Mouse (Mus musculus) testis, adult 2 months (tissue): ENCODE results near the gene Itpr1. TPM values are rescaled to one million over a fixed set of nuclear protein-coding genes. Genes with fewer than 3 reads are reported as not detected.

Source experiments
- H3K27ac ChIP-seq: fragments of 200-500 bp; 2 replicates; pipeline ENCODE4 v1.5.1; 2012; ENCODE audit warnings: low read depth, low read length; ENCODE audit not compliant: control insufficient read depth, insufficient read depth
- H3K27me3 ChIP-seq: fragments of 200-500 bp; 2 replicates; pipeline ENCODE4 v1.6.1; 2012; ENCODE audit warnings: mild to moderate bottlenecking, low read length, moderate library complexity; ENCODE audit not compliant: control insufficient read depth, insufficient read depth
- H3K36me3 ChIP-seq: fragments of 200-500 bp; 2 replicates; pipeline ENCODE4 v1.6.1; 2012; ENCODE audit warnings: mild to moderate bottlenecking, low read length; ENCODE audit not compliant: control insufficient read depth, insufficient read depth
- H3K4me1 ChIP-seq: fragments of 200-500 bp; 2 replicates; pipeline ENCODE4 v1.6.1; 2012; ENCODE audit warnings: low read length; ENCODE audit not compliant: control insufficient read depth, insufficient read depth
- H3K4me3 ChIP-seq: fragments of 200-500 bp; 2 replicates; pipeline ENCODE4 v1.5.1; 2012; ENCODE audit warnings: low read depth, mild to moderate bottlenecking, low read length, moderate library complexity, mixed read lengths; ENCODE audit not compliant: control insufficient read depth
- CTCF ChIP-seq: fragments of 200-500 bp; IDR thresholded peaks from 2 replicates; pipeline ENCODE4 v1.5.1; 2012; ENCODE audit warnings: low read depth, mild to moderate bottlenecking, inconsistent platforms, low read length, moderate library complexity; ENCODE audit not compliant: control insufficient read depth, insufficient read depth, insufficient replicate concordance
- POLR2A ChIP-seq: fragments of 200-500 bp; IDR thresholded peaks from 2 replicates; pipeline ENCODE4 v1.6.1; 2012; ENCODE audit warnings: low read depth, mild to moderate bottlenecking, inconsistent platforms, low read length, moderate library complexity; ENCODE audit not compliant: control insufficient read depth
- polyA plus RNA-seq: library from polyadenylated mRNA; depleted of rRNA; stranded (reverse); fragments of >200 nt; gene quantifications from 2 replicates; pipeline ENCODE4 v1.2.3, GENCODE M21; 2012

Gene Itpr1
- polyA plus RNA-seq, 1 experiment, result 7.3 TPM

GRCm38 (mm10) chr6:108337289-108337688 is 124.4 kb downstream of the Itpr1 start:
- H3K36me3 ChIP-seq, result no peaks in the 10 kb centered on the region
- H3K4me3 ChIP-seq, result no peak overlapping the region
- no peaks in the 10 kb centered on the region for H3K4me1 ChIP-seq
- H3K27me3 ChIP-seq, result no peaks in the 10 kb centered on the region
- H3K27ac ChIP-seq, result no peak overlapping the region
- TF ChIP-seq CTCF (no peak), POLR2A (no peak)

- Histone ChIP-seq H3K4me3 (no peak overlapping the region), H3K36me3 (no peaks in the 10 kb centered on the region), H3K27ac (no peak overlapping the region), H3K4me1 (no peaks in the 10 kb centered on the region), H3K27me3 (no peaks in the 10 kb centered on the region)
- TF ChIP-seq CTCF (no peak), POLR2A (no peak)
Observed at GRCm38 (mm10) chr6:108338362-108338761, 125.5 kb downstream of the Itpr1 start.

- Histone ChIP-seq H3K27ac (no peak overlapping the region), H3K4me3 (no peak overlapping the region), H3K4me1 (no peaks in the 10 kb centered on the region), H3K36me3 (no peaks in the 10 kb centered on the region), H3K27me3 (no peaks in the 10 kb centered on the region)
- TF ChIP-seq CTCF (no peak), POLR2A (no peak)
Observed at GRCm38 (mm10) chr6:108342989-108343388, 130.1 kb downstream of the Itpr1 start.

DNA sequence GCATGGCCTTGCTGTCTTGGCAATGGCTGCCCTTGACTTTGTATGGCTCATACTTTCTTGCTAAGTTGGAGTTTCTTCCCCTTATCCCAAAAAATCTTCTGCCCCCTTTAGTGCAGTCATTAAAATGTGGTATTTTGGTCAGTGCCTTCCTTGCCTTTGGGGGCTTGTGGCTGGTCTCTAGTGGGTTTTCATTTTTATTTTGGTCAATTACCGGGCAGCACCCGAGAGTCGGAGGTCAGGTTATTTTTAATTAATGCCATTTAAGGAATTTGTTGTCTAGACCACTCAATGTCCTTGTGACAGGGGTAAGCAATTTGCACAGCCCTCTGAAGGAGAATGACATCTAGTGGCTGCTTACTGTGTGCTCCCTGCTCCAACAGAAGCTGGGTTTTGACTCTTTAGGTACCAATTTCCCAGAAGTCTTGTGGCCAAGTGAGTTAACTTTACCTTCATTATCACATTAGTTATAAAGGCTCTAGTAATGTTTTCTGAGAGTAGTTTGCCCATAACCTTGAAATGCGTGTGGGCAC is 130.9 kb downstream of the Itpr1 start:
- Histone ChIP-seq H3K36me3 (no peaks in the 10 kb centered on the region), H3K4me3 (no peak overlapping the region), H3K27me3 (no peaks in the 10 kb centered on the region), H3K27ac (no peak overlapping the region), H3K4me1 (no peaks in the 10 kb centered on the region)
- no peak for TF ChIP-seq CTCF
- TF ChIP-seq POLR2A, result no peak

GRCm38 (mm10) chr6:108350801-108351200 is 137.9 kb downstream of the Itpr1 start:
- no peak for TF ChIP-seq CTCF
- TF ChIP-seq POLR2A, result no peak

DNA sequence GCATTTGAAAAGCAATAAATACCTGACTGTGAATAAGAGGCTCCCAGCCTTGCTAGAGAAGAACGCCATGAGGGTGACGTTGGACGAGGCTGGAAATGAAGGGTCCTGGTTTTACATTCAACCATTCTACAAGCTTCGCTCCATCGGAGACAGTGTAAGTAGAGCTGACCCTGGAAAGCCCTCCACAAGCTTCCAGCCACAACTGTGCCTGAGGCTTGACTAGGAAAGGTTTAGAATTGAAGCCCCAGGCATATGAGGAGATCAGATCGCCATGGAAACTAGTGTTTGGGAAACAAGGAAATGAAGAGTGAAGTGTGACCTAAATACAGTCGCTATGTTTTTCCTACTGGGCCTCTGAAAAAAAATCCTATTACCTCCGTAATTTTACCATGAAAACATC is 139.1 kb downstream of the Itpr1 start:
- no peak for TF ChIP-seq POLR2A
- TF ChIP-seq CTCF, result no peak
- no peaks in the 10 kb centered on the region for H3K27me3 ChIP-seq
- H3K4me3 ChIP-seq, result no peak overlapping the region
- H3K4me1 ChIP-seq, result no peaks in the 10 kb centered on the region
- H3K36me3 ChIP-seq, result no peaks in the 10 kb centered on the region
- H3K27ac ChIP-seq, result no peak overlapping the region

More at GRCm38 (mm10) chr6:108350801-108351200, 137.9 kb downstream of the Itpr1 start:
- no peaks in the 10 kb centered on the region for H3K27me3 ChIP-seq
- H3K4me3 ChIP-seq, result no peak overlapping the region
- H3K27ac ChIP-seq, result no peak overlapping the region
- H3K36me3 ChIP-seq, result no peaks in the 10 kb centered on the region
- no peaks in the 10 kb centered on the region for H3K4me1 ChIP-seq

DNA sequence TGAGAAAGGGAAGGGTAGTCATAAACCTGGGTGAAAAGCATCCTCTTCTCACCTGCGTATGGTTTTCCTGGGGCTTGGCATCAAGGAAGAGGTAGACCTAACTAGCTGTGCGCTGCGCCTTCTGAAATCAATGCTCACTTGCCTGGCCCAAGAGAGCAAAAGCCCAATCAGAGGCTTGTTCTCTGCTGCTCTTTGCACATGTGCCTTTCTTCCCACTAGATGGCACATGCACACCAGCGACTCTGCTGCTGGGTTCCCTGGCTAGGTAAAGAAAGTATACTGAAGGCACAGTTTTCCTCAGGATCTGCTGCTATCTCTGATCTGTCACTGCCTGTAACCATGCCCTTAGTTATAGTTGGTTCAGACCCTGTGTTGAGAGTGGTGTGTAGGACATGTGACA is 154.5 kb downstream of the Itpr1 start:
- Histone ChIP-seq H3K27me3 (no peaks in the 10 kb centered on the region), H3K36me3 (no peaks in the 10 kb centered on the region), H3K4me3 (no peak overlapping the region), H3K27ac (no peak overlapping the region), H3K4me1 (no peaks in the 10 kb centered on the region)
- no peak for TF ChIP-seq POLR2A
- TF ChIP-seq CTCF, result no peak

GRCm38 (mm10) chr6:108369031-108369430 is 156.1 kb downstream of the Itpr1 start:
- no peaks in the 10 kb centered on the region for H3K36me3 ChIP-seq
- no peaks in the 10 kb centered on the region for H3K27me3 ChIP-seq
- no peak overlapping the region for H3K4me3 ChIP-seq
- H3K4me1 ChIP-seq, result no peaks in the 10 kb centered on the region
- no peak overlapping the region for H3K27ac ChIP-seq
- TF ChIP-seq CTCF (no peak), POLR2A (no peak)
